Mouse (Mus musculus) C2C12 (cell line): ENCODE data around the gene Ccnd3.

Experiments used
- CEBPB ChIP-seq: IDR thresholded peaks from one replicate; pipeline ENCODE4 v1.6.1; 2011; ENCODE audit warnings: low read depth, mild to moderate bottlenecking, control low read depth, moderate library complexity
- CTCF ChIP-seq: IDR thresholded peaks from one replicate; pipeline ENCODE4 v1.5.1; 2011; ENCODE audit not compliant: control insufficient read depth, insufficient read depth, insufficient read length
- FOSL1 ChIP-seq: IDR thresholded peaks from one replicate; pipeline ENCODE4 v1.8.0; 2011; ENCODE audit warnings: mild to moderate bottlenecking, low read length; ENCODE audit not compliant: poor library complexity, insufficient read depth, severe bottlenecking
- MAX ChIP-seq: IDR thresholded peaks from one replicate; pipeline ENCODE4 v1.6.1; 2011; ENCODE audit warnings: mild to moderate bottlenecking, control low read depth
- MYOD1 ChIP-seq: IDR thresholded peaks from one replicate; pipeline ENCODE4 v1.6.1; 2011; ENCODE audit warnings: low read depth; ENCODE audit not compliant: control insufficient read depth, insufficient read length
- MYOG ChIP-seq: IDR thresholded peaks from one replicate; pipeline ENCODE4 v1.6.1; 2011; ENCODE audit not compliant: control insufficient read depth, insufficient read length; ENCODE audit errors: extremely low read depth
- USF1 ChIP-seq: IDR thresholded peaks from one replicate; pipeline ENCODE4 v1.6.1; 2011; ENCODE audit warnings: low read depth, mild to moderate bottlenecking, control low read depth, moderate library complexity

- no peak for TF ChIP-seq CTCF
- TF ChIP-seq FOSL1 = no peak
- no peak for TF ChIP-seq MYOG
- no peak for TF ChIP-seq MYOD1
- TF ChIP-seq USF1 = no peak
- no peak for TF ChIP-seq MAX
- TF ChIP-seq CEBPB = no peak
Measured at GRCm38 (mm10) chr17:47601389-47601755, 96.5 kb downstream of the Ccnd3 start.
